Mouse (Mus musculus) hindbrain, postnatal 0 days (tissue): ENCODE measurements around the gene Lrrc38. TPM values are rescaled to one million over a fixed set of nuclear protein-coding genes. Genes with fewer than 3 reads are reported as not detected.
A peak's percentile ranks its signal among the peaks of the same experiment; 100 is the strongest.

Experiments
- ATAC-seq: fragments of 200-750 bp; cut with Nextera tagmentation; 2 replicates; pipeline ENCODE4 v1.8.0; 2017; ENCODE audit warnings: mild to moderate bottlenecking, moderate TSS enrichment, moderate library complexity
- DNase-seq: peaks from one replicate; pipeline ENCODE4 v3.0.0-alpha.2; 2015; ENCODE audit warnings: low spot score
- H3K27ac ChIP-seq: fragments of 300-500 bp; sonication (generic); 2 replicates; pipeline ENCODE4 v1.5.1; 2014; ENCODE audit warnings: mild to moderate bottlenecking
- H3K27me3 ChIP-seq: fragments of 300-500 bp; sonication (generic); 2 replicates; pipeline ENCODE4 v1.6.1; 2014; ENCODE audit warnings: low read length, mixed read lengths; ENCODE audit not compliant: insufficient read depth
- H3K36me3 ChIP-seq: fragments of 300-500 bp; sonication (generic); 2 replicates; pipeline ENCODE4 v1.6.1; 2014; ENCODE audit warnings: low read length, mixed read lengths; ENCODE audit not compliant: insufficient read depth
- H3K4me1 ChIP-seq: fragments of 300-500 bp; sonication (generic); 2 replicates; pipeline ENCODE4 v1.6.1; 2014; ENCODE audit warnings: antibody characterized with exemption, low read length, mixed read lengths; ENCODE audit not compliant: insufficient read depth
- H3K4me2 ChIP-seq: fragments of 300-500 bp; sonication (generic); 2 replicates; pipeline ENCODE4 v1.6.1; 2014; ENCODE audit warnings: low read depth, mild to moderate bottlenecking, low read length, moderate library complexity, mixed read lengths
- H3K4me3 ChIP-seq: fragments of 300-500 bp; sonication (generic); 2 replicates; pipeline ENCODE4 v1.5.1; 2014; ENCODE audit warnings: low read length
- H3K9ac ChIP-seq: fragments of 300-500 bp; sonication (generic); replicated peaks from 2 replicates; pipeline ENCODE4 v1.6.1; 2014; ENCODE audit warnings: mild to moderate bottlenecking, low read length, moderate library complexity, mixed read lengths
- H3K9me3 ChIP-seq: fragments of 300-500 bp; sonication (generic); 2 replicates; pipeline ENCODE4 v1.6.1; 2016; ENCODE audit warnings: low read length, mixed read lengths
- CTCF ChIP-seq: IDR thresholded peaks from 2 replicates; pipeline ENCODE4 v1.5.1; 2016; ENCODE audit warnings: antibody characterized with exemption, control low read depth, low read depth
- WGBS: fragments of 180-500 bp; shearing (Covaris S2); extraction: QIAGEN DNeasy Blood & Tissue Kit; methylation state at CpG from one replicate; pipeline ENCODE4 v1.1.7; 2014; 5-methylcytosine and 5-hydroxymethylcytosine counted together
- polyA plus RNA-seq: library from polyadenylated mRNA; unstranded; fragments of >200 nt; fragmentation: Nextera tagmentation; extraction: Ambion mirVana; gene quantifications from 2 replicates; pipeline ENCODE4 v1.2.1, GENCODE M21; 2015
- total RNA-seq: library from RNA; depleted of rRNA; stranded (reverse); fragments of >200 nt; gene quantifications from 2 replicates; pipeline ENCODE4 v1.2.3, GENCODE M21; 2014

Gene Lrrc38
- total and polyA plus RNA-seq, 2 experiments from 2014 or later, result 0.63 to 0.84 TPM

- DNase-seq (peak; percentile 14), ATAC-seq (no peak)
- Histone ChIP-seq H3K9me3 (no peaks in the 10 kb centered on the region), H3K4me3 (no peak overlapping the region), H3K4me1 (peaks cover 8% of the 10 kb centered on the region; the same call in 1 of the 2 replicates), H3K27ac (no peak overlapping the region), H3K36me3 (no peaks in the 10 kb centered on the region), H3K4me2 (no peak overlapping the region), H3K27me3 (peaks cover 21% of the 10 kb centered on the region; the same call in 1 of the 2 replicates), H3K9ac (no peak overlapping the region)
- no peak for TF ChIP-seq CTCF
- 25% methylated on average over 5 of the region's 5 CpGs for WGBS
Observed at GRCm38 (mm10) chr4:143348678-143349077, 879 bp upstream of the Lrrc38 start.

GRCm38 (mm10) chr4:143350047-143351015, 774 bp downstream of the Lrrc38 start:
- Histone ChIP-seq H3K9me3 (no peaks in the 10 kb centered on the region), H3K36me3 (no peaks in the 10 kb centered on the region), H3K27me3 (peaks cover 21% of the 10 kb centered on the region; the same call in 1 of the 2 replicates), H3K27ac (no peak overlapping the region), H3K4me2 (peak overlapping the region; percentile 99), H3K4me3 (peak overlapping the region; percentile 52), H3K9ac (peak overlapping the region; percentile 40), H3K4me1 (peaks cover 8% of the 10 kb centered on the region; the same call in 1 of the 2 replicates)
- ATAC-seq (peak; percentile 46; the same call in 1 of the 2 replicates), DNase-seq (no peak)
- TF ChIP-seq CTCF, result no peak
- WGBS, result 3% methylated on average over 72 of the region's 72 CpGs

GRCm38 (mm10) chr4:143352301-143352700, 2.7 kb downstream of the Lrrc38 start:
- Histone ChIP-seq H3K9ac (no peak overlapping the region), H3K27ac (no peak overlapping the region), H3K27me3 (peaks cover 21% of the 10 kb centered on the region; the same call in 1 of the 2 replicates), H3K4me3 (no peak overlapping the region), H3K36me3 (no peaks in the 10 kb centered on the region), H3K4me1 (peaks cover 8% of the 10 kb centered on the region; the same call in 1 of the 2 replicates), H3K4me2 (no peak overlapping the region), H3K9me3 (no peaks in the 10 kb centered on the region)
- WGBS, result 80% methylated on average over 4 of the region's 4 CpGs
- no peak for TF ChIP-seq CTCF
- ATAC-seq (no peak), DNase-seq (no peak)

GRCm38 (mm10) chr4:143361520-143361919, 12.0 kb downstream of the Lrrc38 start:
- DNase-seq (peak; percentile 39), ATAC-seq (no peak)
- H3K4me1 ChIP-seq, result no peaks in the 10 kb centered on the region
- no peak overlapping the region for H3K4me2 ChIP-seq
- no peaks in the 10 kb centered on the region for H3K9me3 ChIP-seq
- H3K4me3 ChIP-seq, result no peak overlapping the region
- no peak overlapping the region for H3K9ac ChIP-seq
- no peak for TF ChIP-seq CTCF
- H3K36me3 ChIP-seq, result no peaks in the 10 kb centered on the region
- no peaks in the 10 kb centered on the region for H3K27me3 ChIP-seq
- no peak overlapping the region for H3K27ac ChIP-seq
- 52% methylated on average over 10 of the region's 10 CpGs for WGBS

- Histone ChIP-seq H3K4me3 (no peak overlapping the region), H3K4me1 (no peaks in the 10 kb centered on the region), H3K27ac (no peak overlapping the region), H3K9me3 (no peaks in the 10 kb centered on the region), H3K27me3 (no peaks in the 10 kb centered on the region), H3K4me2 (0 out of 2 replicates have a peak overlapping the region, but pooled peaks have one; percentile 6), H3K36me3 (no peaks in the 10 kb centered on the region), H3K9ac (no peak overlapping the region)
- no peak for TF ChIP-seq CTCF
- DNase-seq, result peak; percentile 20
- 37% methylated on average over 15 of the region's 15 CpGs for WGBS
- ATAC-seq, result no peak
Observed at GRCm38 (mm10) chr4:143366415-143367041, 17.0 kb downstream of the Lrrc38 start.

GRCm38 (mm10) chr4:143379480-143379879, 29.9 kb downstream of the Lrrc38 start:
- Histone ChIP-seq H3K4me1 (no peaks in the 10 kb centered on the region), H3K27ac (0 out of 2 replicates have a peak overlapping the region, but pooled peaks have one; percentile 46), H3K4me2 (peak overlapping the region; percentile 27; the same call in 1 of the 2 replicates), H3K9me3 (no peaks in the 10 kb centered on the region), H3K36me3 (no peaks in the 10 kb centered on the region), H3K9ac (no peak overlapping the region), H3K27me3 (no peaks in the 10 kb centered on the region), H3K4me3 (no peak overlapping the region)
- DNase-seq (peak; percentile 29), ATAC-seq (peak; percentile 63)
- WGBS, result 20% methylated on average over 7 of the region's 7 CpGs
- TF ChIP-seq CTCF, result no peak
